Mouse (Mus musculus) cerebellum, postnatal 10 days (tissue): ENCODE results near the gene Tcf7l1.

ENCODE experiments used
- DNase-seq, 2 experiments: peaks; one replicate each; pipeline ENCODE4 v3.0.0; 2021; ENCODE audit warnings: mixed read lengths in 2 of 2

The Tcf7l1 gene

DNA sequence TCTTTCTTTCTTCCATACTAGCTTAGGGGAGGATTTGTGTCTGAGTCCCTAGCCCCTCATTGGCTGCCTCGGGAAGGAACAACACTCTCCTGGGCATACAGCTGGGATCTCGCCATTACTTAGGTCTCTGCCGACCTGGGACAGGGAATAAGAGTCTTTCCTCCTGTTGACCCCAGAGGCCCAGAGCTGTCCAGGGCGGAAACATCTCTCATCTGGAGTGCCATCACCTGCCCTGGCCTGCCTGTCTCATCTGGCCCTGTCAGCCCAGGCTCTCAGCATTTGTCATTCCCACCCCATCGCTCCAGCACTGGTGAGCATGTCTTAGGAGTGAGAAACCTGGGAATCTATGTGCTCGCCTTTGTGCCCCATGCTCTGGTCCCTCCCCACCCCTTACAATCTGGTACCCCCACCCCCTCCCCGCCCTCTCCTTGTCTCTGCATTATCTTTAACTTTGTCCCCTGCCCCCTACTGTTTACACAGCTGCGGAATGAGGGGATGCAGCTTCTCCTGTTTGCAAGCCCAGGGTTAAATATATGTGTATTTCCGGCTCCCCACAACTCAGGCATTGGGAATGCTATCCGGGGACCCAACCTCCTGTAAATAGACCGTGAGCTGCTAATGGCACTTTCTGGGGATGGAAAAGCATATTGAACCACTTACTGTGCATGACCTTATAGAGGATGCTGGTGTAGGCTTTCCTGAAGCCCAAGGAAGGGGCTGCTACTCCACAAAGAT, 92.3 kb downstream of the Tcf7l1 start:
- DNase-seq: no peak

GRCm38 (mm10) chr6:72694791-72695204, 94.3 kb downstream of the Tcf7l1 start:
- DNase-seq: no peak

DNA sequence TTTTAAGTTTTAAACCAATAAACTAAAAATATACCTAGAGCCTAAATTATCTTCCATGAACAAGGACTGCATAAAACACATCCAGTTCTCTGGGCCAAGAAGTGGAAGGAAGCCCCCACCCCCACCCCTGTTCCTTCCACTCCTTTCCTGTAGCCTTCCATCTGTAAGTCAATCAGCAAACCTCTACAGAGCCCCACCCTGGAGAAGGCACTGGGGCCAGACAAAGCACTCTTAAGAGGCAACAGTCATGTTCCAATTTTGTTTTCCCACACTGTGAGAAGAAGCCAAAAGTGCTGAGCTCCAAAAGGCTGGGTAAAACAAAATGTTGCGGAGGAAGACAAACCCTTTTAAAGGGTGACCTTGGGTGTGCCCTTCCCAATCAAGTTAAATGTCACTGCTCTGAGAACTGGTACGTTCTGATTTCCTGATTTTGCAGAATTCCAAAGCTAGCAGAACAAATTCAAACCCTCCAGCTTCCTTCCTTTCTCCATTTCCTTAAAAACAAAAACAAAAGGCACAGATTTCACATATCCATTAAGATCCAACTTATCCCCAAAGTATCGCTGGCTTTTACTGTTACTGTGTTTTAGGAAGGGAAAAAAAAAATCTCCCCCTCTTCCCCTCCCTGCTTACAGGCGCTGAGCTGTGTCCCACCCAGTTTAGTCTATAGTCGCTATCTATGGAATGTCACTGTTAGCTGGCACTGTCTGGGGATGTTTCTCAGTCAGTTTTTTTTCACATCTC, 94.8 kb downstream of the Tcf7l1 start:
- no peak for DNase-seq

GRCm38 (mm10) chr6:72692469-72692868, 96.6 kb downstream of the Tcf7l1 start:
- no peak for DNase-seq

DNA sequence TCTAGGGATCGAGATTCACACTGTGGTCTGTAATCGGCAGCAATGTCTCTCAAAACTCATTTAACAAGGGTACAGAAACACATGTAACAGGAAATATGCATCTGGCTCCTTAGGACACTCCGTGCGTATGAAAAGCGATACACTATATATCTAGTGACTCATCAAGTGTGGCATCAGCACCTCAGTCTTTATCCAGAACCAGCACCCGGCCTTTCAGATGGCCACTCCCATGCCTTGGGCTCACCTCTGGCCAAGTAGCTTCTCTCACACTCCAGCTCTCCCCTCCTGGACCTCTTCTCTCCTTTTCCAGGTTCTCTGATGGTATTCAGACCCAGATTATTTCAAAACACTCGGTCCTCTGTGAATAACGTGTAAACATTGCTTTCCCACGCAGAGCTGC, 97.5 kb downstream of the Tcf7l1 start:
- DNase-seq: no peak

- no peak for DNase-seq
These were observed 98.5 kb downstream of the Tcf7l1 start for GRCm38 (mm10) chr6:72690595-72690994.

GRCm38 (mm10) chr6:72690001-72690400, 99.1 kb downstream of the Tcf7l1 start:
- peak; percentile 29 to 39 for DNase-seq

DNA sequence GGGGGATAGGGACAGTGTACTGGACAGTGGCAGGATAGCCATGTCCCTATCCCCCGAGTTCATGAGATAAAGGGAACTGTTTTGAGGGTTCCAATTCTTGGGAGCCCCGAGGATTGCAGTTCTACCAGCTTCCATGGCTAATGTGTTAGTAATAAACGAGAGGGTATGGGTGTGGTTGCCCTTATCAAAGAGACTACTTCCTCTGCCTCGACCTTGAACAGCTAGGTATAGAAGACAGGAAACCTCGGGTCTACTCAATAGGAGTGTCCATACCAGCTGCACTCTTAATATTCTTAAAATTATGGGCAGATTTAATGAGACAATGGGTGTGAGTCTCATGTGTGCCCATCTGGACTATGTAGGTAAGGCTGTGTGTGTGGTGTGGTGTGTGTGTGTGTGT, 100.0 kb downstream of the Tcf7l1 start:
- no peak for DNase-seq

DNA sequence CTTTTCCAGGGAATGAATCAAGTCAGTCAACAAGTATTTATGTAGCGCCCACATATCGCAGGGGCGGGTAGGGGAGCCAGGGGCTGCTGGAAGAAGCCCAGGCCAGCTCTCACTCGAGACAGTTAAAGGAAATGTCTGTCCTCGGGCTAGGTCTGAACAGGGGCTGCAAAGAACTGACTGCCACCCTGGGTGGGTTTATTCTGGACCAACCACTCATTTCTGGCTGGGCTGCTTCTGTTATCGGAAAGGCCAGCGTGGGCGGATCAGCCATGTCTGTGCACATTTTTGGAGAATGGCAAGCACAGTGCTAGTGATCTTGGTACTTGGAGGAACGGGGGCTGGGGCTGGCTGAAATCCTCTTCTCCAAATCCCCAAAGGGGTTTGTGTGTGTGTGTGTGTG, 103.9 kb downstream of the Tcf7l1 start:
- DNase-seq: no peak

DNA sequence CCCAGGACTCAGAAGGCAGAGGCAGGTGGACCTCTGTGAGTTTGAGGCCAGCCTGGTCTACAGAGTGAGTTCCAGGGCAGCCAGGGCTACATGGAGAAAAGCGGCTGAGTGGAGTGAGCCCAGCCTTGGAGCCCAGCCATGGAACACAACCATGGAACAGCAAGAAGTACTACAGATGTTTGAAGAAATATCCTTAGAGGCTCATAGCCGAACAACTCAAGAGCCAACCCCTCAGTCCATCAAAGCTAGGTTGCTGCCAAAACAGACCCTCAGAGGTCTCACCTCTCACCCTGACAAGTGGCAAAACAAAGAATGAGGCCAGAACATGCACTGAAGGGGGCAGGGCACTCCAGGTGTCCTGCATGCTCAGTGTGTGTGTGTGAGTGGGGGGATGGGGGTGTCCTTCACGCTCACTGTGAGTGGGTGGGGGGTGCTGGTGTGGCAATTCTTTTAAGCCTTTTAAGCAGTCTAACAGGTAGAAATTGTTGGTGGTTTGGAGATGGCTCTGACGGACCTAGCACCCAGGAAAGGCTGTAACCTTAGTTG, 104.7 kb downstream of the Tcf7l1 start:
- no peak for DNase-seq

DNA sequence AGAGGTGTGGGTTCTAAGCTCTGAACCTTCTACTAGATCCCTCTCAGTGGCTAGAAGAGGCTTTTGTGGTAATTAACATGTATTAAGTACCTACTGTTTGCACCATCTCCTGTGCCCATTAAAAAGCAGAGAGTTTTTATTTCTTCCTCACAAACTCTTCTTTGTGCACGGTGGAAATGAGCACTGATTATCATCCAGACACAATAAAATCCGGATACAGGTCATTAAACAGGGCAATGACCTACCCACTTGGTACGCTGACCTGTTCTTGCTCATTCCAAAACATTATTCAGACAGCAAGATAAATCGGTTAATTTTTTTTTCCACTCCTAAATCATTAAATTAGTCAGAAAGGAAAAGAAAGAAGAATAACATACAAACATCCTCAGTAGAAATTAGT, 106.8 kb downstream of the Tcf7l1 start:
- DNase-seq: no peak

DNA sequence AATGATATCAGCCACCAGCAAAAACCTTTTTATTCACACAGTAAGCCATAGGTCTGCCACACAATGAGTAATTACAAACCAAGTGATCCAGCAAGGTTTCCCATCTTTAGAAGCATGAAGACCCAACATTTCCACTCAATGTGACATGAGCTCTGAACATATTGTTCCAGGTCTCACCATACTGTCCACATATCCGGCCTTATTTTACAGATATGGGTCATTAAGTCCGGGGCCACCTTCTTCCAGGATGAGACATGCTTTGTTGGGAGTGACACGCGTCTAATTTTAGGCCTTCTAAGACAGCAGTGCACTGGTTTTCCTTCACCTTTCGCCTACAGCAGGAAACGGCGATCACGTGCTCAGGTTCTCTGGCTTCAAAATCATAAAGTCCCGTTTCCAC, 108.1 kb downstream of the Tcf7l1 start:
- DNase-seq: no peak

- DNase-seq: peak; percentile 38 to 50
These were observed 110.4 kb downstream of the Tcf7l1 start for GRCm38 (mm10) chr6:72678631-72679030.

DNA sequence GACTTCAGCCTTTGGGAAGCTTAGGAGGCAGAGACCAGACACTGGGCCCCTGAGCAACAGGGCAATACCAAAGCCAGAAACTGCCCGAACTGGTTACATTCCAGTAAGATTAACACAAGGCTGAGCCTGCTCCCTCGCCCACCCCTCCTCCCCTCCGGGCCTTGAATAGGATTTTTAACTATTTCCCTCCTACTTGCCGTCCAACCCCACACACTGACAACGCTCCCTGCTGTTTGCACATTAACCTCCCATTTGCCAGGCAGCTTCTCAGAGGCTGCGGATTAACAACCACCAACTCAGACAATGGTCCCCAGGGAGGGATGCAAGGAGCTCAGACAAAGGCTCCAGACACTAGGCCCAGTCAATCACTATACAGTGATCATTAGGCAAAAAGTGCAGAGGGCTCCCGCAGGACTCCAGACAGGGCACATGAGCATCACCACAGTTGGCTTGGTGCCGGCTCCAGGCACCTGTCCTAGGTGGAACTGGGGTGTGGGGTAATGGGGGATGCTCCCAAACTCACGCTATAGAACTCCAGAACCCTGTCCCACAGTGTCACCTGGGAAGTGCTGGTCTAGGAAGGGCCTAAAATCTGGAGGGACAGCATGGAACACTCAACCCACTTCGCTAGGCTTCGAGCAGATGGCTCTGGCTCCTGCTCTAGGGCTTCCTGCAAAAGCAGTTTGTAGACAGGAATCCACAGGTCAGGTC, 111.4 kb downstream of the Tcf7l1 start:
- peak; percentile 41 to 47 for DNase-seq

DNA sequence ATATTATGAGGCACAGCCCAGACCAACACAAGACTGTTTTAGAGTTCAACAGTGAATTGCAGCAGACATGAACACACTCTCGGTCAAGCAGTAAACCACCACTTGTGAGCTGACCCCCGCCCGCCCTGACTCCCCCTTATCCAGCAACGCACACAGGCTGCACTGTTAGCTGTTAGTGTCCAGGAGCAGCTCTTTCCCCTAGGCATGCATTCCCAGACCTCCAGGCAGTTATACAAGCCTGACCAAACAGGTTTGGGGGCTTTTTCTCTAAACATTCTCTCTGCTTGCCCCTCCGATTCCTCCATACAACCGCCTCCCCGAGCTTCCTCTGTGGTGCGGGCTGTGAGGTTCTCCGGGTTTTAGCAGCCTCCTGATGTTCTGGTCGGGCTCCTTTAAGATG, 112.0 kb downstream of the Tcf7l1 start:
- no peak for DNase-seq

GRCm38 (mm10) chr6:72676376-72676775, 112.7 kb downstream of the Tcf7l1 start:
- DNase-seq: peak in 1 of 2 experiments; percentile 36

DNA sequence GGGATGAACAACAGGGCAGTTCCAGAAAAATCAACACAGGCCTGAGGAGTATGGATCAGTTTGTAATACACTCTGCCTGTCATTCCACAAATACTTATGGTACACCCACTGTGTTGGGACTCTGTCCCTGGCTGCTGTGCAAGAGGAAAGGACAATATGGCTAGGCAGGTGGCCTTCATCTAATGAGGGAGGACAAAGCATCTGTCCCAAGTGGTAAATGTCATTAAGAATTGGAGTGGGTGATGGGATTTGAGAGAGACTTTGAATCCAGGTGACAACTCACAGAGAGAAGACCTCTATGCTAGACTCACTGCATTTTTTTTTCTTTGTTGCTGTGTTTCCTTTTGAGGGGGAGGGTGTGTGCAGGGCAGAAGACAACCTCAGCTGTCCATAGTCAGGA, 115.3 kb downstream of the Tcf7l1 start:
- no peak for DNase-seq

DNA sequence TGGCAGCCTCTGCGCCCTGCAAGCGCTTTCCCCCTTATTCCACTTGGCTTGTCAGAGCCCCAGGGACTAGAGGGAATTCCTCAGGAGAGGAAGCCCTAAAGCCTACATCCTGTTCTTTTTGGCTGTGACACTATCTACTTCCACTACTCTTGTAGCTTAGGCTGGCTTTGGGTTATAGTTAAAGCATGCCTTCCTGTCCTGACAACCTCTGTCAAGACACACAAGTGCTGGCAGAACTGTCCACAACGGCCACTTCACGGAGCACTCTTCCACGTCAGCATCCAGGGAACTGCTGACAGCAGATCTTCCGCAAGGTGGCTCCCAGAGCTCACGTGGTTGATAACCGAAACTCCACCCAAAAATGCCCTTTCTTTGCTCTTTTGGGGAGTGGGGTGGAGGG, 117.9 kb downstream of the Tcf7l1 start:
- DNase-seq: no peak

DNA sequence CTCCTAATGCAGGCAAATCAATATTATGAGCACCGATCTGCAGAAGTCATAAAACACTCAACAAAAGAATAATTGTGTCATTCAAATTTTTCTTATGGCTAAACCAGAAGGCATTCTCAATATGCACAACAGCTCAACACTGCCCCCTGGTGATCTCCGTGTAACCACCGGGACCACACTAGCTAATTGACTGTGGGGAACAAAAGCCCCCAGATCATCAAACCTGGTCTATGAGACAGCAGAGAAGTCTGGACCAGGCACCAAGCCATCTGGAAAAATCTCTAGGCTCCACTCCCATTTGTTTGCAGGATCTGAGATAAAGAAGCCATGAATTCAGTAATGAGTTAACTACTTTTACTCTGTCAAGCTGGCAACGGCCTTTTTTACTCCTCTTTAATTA, 122.0 kb downstream of the Tcf7l1 start:
- DNase-seq: peak; percentile 77 to 78

GRCm38 (mm10) chr6:72664290-72664689, 124.8 kb downstream of the Tcf7l1 start:
- no peak for DNase-seq

- DNase-seq: no peak
These were observed 126.1 kb downstream of the Tcf7l1 start for GRCm38 (mm10) chr6:72663000-72663399.

GRCm38 (mm10) chr6:72660391-72660720, 128.7 kb downstream of the Tcf7l1 start:
- peak; percentile 40 to 54 for DNase-seq

GRCm38 (mm10) chr6:72659717-72660390, 129.2 kb downstream of the Tcf7l1 start:
- DNase-seq: peak; percentile 42 to 45
